Mouse (Mus musculus): ENCODE data around the gene Kmt5c.

- no peak for TF ChIP-seq CTCF (IDR thresholded peaks at IDR 0.05; ENCODE audit: low read depth)
- TF ChIP-seq EP300 (IDR thresholded peaks at IDR 0.05; ENCODE audit: low read depth): no peak
Observed at GRCm38 (mm10) chr7:4723508-4723907, 16.4 kb upstream of the Kmt5c start.

Measured in liver, postnatal 0 days (tissue).